Mouse (Mus musculus) large intestine, adult 2 months (tissue): ENCODE data around the gene Casz1. TPM values are rescaled to one million over a fixed set of nuclear protein-coding genes. Genes with fewer than 3 reads are reported as not detected.

Experiments used
- DNase-seq: peaks from one replicate; pipeline ENCODE4 v3.0.0-alpha.2; 2012; ENCODE audit warnings: low read depth, low spot score
- WGBS: fragments of 180-500 bp; shearing (Covaris S2); methylation state at CpG from one replicate; pipeline ENCODE4 v1.1.7; 2018; 5-methylcytosine and 5-hydroxymethylcytosine counted together
- polyA plus RNA-seq: library from polyadenylated mRNA; depleted of rRNA; stranded (reverse); fragments of >200 nt; gene quantifications from 2 replicates; pipeline ENCODE4 v1.2.3, GENCODE M21; 2012; rRNA removed

The Casz1 gene
- polyA plus RNA-seq = 26.9 and 63.9 TPM in 2 replicates

- no peak for DNase-seq
- under 1% methylated on average over 68 of the region's 68 CpGs for WGBS
Observed at GRCm38 (mm10) chr4:148804137-148804779, at the start of gene Casz1. TSS of gene Casz1 (plus strand) at chr4:148804429.

- DNase-seq = no peak
- WGBS = 38% methylated on average over 4 of the region's 4 CpGs
Observed at GRCm38 (mm10) chr4:148758863-148759262, 45.4 kb upstream of the Casz1 start.

- WGBS = 68% methylated on average over 7 of the region's 7 CpGs
Observed at GRCm38 (mm10) chr4:148760152-148760551, 44.1 kb upstream of the Casz1 start.

GRCm38 (mm10) chr4:148766021-148766775 lies 38.0 kb upstream of the Casz1 start:
- DNase-seq = no peak
- WGBS = 76% methylated on average over 21 of the region's 21 CpGs

More at GRCm38 (mm10) chr4:148760152-148760551, 44.1 kb upstream of the Casz1 start:
- no peak for DNase-seq

GRCm38 (mm10) chr4:148767655-148768305 lies 36.4 kb upstream of the Casz1 start:
- WGBS = 61% methylated on average over 8 of the region's 8 CpGs
- DNase-seq = no peak

GRCm38 (mm10) chr4:148768649-148769048 lies 35.6 kb upstream of the Casz1 start:
- DNase-seq = no peak
- 73% methylated on average over 10 of the region's 10 CpGs for WGBS

GRCm38 (mm10) chr4:148770582-148771408 lies 33.4 kb upstream of the Casz1 start:
- 41% methylated on average over 21 of the region's 21 CpGs for WGBS
- no peak for DNase-seq

- DNase-seq = no peak
- WGBS = 24% methylated on average over 14 of the region's 14 CpGs
Observed at GRCm38 (mm10) chr4:148771409-148771929, 32.8 kb upstream of the Casz1 start.

- DNase-seq = no peak
- WGBS = 49% methylated on average over 6 of the region's 6 CpGs
Observed at GRCm38 (mm10) chr4:148772658-148773057, 31.6 kb upstream of the Casz1 start.

GRCm38 (mm10) chr4:148774036-148774435 lies 30.2 kb upstream of the Casz1 start:
- 84% methylated on average over 6 of the region's 6 CpGs for WGBS

GRCm38 (mm10) chr4:148775476-148776269 lies 28.6 kb upstream of the Casz1 start:
- DNase-seq = no peak
- 69% methylated on average over 10 of the region's 10 CpGs for WGBS

More at GRCm38 (mm10) chr4:148774036-148774435, 30.2 kb upstream of the Casz1 start:
- no peak for DNase-seq

- DNase-seq = no peak
- WGBS = 29% methylated on average over 8 of the region's 8 CpGs
Observed at GRCm38 (mm10) chr4:148780097-148780621, 24.1 kb upstream of the Casz1 start.

- DNase-seq = no peak
- 51% methylated on average over 7 of the region's 7 CpGs for WGBS
Observed at GRCm38 (mm10) chr4:148781516-148781915, 22.7 kb upstream of the Casz1 start.

GRCm38 (mm10) chr4:148782880-148783279 lies 21.3 kb upstream of the Casz1 start:
- DNase-seq = no peak
- WGBS = 85% methylated on average over 6 of the region's 6 CpGs

- 78% methylated on average over 6 of the region's 6 CpGs for WGBS
- DNase-seq = no peak
Observed at GRCm38 (mm10) chr4:148783760-148784159, 20.5 kb upstream of the Casz1 start.

- DNase-seq = no peak
- WGBS = 31% methylated on average over 6 of the region's 6 CpGs
Observed at GRCm38 (mm10) chr4:148785053-148785567, 19.1 kb upstream of the Casz1 start.

- WGBS = 37% methylated on average over 8 of the region's 8 CpGs
- DNase-seq = no peak
Observed at GRCm38 (mm10) chr4:148785995-148786394, 18.2 kb upstream of the Casz1 start.

GRCm38 (mm10) chr4:148790940-148791339 lies 13.3 kb upstream of the Casz1 start:
- WGBS = 53% methylated on average over 8 of the region's 8 CpGs
- no peak for DNase-seq
